Mouse (Mus musculus) liver, embryonic 16.5 days (tissue): ENCODE data around the gene Camk2n1. TPM values are rescaled to one million over a fixed set of nuclear protein-coding genes. Genes with fewer than 3 reads are reported as not detected.

Source experiments
- polyA plus RNA-seq: library from polyadenylated mRNA; unstranded; fragments of >200 nt; fragmentation: Nextera tagmentation; extraction: Ambion mirVana; gene quantifications from 2 replicates; pipeline ENCODE4 v1.2.1, GENCODE M21; 2015

Camk2n1 gene
- polyA plus RNA-seq, 1 experiment from 2014 or later: 1.6 TPM

Other genes starting within 250 kb of the Camk2n1 start
- gene Hp1bp3, start 238.0 kb upstream of the Camk2n1 start, polyA plus RNA-seq: 38.3 and 40.1 TPM in 2 replicates
- gene Sh2d5, start 203.9 kb upstream of the Camk2n1 start, polyA plus RNA-seq: 0.72 and 0.78 TPM in 2 replicates
- 0.33 and 0.35 TPM in 2 replicates for gene Kif17, start 203.9 kb upstream of the Camk2n1 start, polyA plus RNA-seq
- 181 and 185 TPM in 2 replicates for gene Ddost, start 149.6 kb upstream of the Camk2n1 start, polyA plus RNA-seq
- gene Pink1, start 128.0 kb upstream of the Camk2n1 start, polyA plus RNA-seq: 32.8 and 39.6 TPM in 2 replicates
- 4.6 and 5.7 TPM in 2 replicates for gene Cda, start 86.3 kb upstream of the Camk2n1 start, polyA plus RNA-seq
- not detected in 2 replicates for gene Fam43b, start 57.8 kb upstream of the Camk2n1 start, polyA plus RNA-seq
- gene Mul1, start 19.6 kb upstream of the Camk2n1 start, polyA plus RNA-seq: 8.2 and 10.0 TPM in 2 replicates
- gene Vwa5b1, start 181.6 kb downstream of the Camk2n1 start, polyA plus RNA-seq: not detected in 2 replicates